Mouse (Mus musculus): ENCODE results near the gene Gng4.

GRCm38 (mm10) chr13:13784420-13784936 lies 619 bp downstream of the Gng4 start:
- TF ChIP-seq CTCF (conservative IDR thresholded peaks at IDR 0.05; ENCODE audit: low read length) (no peak), NANOG (IDR thresholded peaks at IDR 0.05; ENCODE audit: borderline replicate concordance, low read length) (no peak), POU5F1 (IDR thresholded peaks at IDR 0.05; ENCODE audit: borderline replicate concordance, low read length) (no peak)

Data from E14TG2a.4 (cell line).